Mouse (Mus musculus) liver, adult (tissue): ENCODE results near the gene Slc22a4.

Experiments
- GATA4 ChIP-seq: IDR thresholded peaks from 2 replicates; pipeline ENCODE4 v1.6.1; 2014; ENCODE audit warnings: mild to moderate bottlenecking, low read length; ENCODE audit not compliant: insufficient replicate concordance

Gene Slc22a4

GRCm38 (mm10) chr11:54062753-54063471, 35.0 kb upstream of the Slc22a4 start:
- TF ChIP-seq GATA4: no peak

GRCm38 (mm10) chr11:54062086-54062752, 34.3 kb upstream of the Slc22a4 start:
- no peak for TF ChIP-seq GATA4

- TF ChIP-seq GATA4: no peak
These were observed 32.4 kb upstream of the Slc22a4 start for GRCm38 (mm10) chr11:54060316-54060715.

GRCm38 (mm10) chr11:54059526-54059925, 31.6 kb upstream of the Slc22a4 start:
- no peak for TF ChIP-seq GATA4

DNA sequence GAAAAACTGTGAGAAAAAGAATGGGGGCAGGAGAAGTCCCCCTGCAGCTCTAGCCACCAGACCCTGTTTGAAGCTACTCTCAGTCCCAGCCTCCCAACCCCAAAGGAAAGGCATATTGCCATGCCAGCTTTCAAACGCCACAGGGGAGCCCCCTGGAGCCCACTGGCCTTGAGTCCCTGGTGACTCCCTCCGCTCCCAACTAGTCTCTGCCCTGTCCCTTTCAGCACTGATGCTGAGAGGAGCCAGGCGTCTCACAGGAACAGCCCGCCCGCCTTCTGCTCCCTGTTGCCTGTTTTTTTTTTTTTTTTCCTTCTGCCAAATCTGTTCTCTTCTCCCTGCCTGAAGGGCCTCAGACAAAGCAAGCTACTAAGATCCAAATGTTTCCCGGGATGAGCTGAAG, 30.8 kb upstream of the Slc22a4 start:
- no peak for TF ChIP-seq GATA4

DNA sequence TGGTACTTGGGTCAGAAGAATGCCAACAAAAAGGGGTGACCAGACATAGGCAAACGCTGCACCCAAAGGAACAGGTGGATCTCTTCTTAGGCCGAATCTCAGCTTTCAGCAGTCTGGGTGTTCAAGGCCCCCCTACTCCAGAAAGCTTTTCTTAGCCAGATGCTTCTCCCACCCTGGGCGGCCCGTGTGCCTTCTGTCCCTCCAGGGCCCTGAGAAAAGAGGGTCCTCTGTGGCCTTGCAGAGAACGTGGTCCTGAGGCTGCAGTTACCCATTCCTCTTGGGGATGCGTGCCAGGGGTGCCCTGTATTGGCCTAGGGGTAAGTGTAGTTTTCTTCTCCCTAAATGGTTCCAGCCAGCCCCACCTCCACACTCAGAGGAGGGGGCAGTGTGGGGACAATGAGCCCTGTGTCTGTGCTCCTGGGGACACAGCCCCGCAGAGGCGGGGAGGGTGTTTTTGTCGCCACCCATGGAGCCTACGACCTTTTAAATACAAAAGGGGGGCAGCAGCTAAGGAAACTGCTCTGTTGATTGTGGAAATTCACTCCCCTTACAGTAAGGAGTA, 30.2 kb upstream of the Slc22a4 start:
- no peak for TF ChIP-seq GATA4

DNA sequence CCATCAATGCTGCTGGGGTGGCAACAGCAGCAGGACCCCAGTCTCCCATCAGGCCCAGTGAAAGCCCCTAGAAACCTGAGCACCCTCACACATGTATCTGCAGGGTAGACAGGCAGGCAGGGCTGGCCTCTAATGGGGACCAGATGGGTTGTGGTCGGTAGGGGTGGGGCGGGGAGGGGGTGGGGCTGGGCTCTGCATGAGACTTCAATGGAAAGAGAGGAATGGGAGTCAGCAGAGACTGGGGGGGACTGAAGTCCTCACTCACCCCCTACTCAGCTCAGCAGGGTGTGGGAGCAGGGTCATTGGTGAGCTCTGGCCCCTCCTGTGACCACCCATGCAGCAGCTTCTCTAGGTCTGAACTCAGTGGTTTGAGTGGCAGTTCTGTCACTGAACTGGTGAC, 29.5 kb upstream of the Slc22a4 start:
- no peak for TF ChIP-seq GATA4

GRCm38 (mm10) chr11:54056132-54056531, 28.2 kb upstream of the Slc22a4 start:
- TF ChIP-seq GATA4: no peak

GRCm38 (mm10) chr11:54054257-54054656, 26.4 kb upstream of the Slc22a4 start:
- no peak for TF ChIP-seq GATA4

GRCm38 (mm10) chr11:54053090-54053489, 25.2 kb upstream of the Slc22a4 start:
- no peak for TF ChIP-seq GATA4

GRCm38 (mm10) chr11:54052128-54052527, 24.2 kb upstream of the Slc22a4 start:
- TF ChIP-seq GATA4: no peak

DNA sequence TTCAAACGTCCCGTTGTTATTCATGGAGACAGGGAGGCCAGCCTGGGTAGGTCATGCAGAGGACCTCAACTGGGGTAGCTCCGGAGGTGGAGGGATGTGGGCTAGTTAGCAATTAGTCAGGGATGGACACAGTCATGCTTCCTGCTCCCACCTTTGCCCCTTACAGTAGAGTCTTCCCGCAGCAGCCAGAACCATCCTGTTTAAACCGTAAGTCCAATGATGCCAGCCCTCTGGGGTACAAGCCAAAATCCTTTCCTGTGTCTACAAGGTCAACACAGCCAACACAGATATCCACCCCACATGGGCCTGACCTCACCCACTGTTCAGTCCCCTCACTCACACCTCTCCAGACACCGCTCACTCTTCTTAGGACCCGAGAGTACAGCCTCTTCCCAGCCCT, 23.3 kb upstream of the Slc22a4 start:
- no peak for TF ChIP-seq GATA4

DNA sequence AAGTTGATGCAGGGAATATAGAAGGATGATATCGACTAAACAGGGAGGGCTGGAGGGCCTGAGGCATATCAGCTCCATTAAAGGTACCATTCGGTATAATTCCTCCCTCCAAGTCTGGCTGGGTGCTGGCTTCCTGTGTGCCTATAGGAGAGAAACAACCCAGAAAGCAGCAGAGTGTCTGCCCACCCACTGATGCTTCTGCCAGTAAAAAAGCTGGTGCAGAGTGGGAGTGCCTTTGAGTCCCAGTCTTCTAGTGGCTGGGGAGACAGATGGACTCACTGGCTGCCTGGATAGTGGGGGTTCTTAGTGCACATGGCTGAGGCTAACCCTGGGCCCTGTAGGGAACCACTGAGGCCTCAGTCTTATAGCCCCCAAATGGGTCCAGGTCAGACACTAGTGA, 22.3 kb upstream of the Slc22a4 start:
- no peak for TF ChIP-seq GATA4

DNA sequence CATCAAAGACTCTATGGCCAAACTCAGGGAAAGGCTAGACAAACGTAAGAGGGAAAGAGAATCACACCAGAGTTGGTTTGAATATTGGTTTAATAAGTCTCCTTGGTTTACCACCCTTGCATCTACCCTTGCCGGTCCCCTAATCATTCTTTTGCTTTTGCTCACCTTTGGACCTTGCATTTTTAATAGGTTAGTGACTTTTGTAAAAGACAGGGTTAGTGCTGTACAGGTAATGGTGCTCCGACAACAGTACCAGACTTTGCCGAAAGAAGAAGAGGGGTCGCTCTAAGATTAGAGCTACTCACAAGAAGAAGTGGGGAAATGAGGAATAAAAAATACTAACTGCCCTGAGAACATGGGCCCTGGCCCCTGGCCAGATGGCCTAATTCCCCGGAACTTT, 12.8 kb upstream of the Slc22a4 start:
- TF ChIP-seq GATA4: no peak

GRCm38 (mm10) chr11:54028997-54029396, 1.1 kb upstream of the Slc22a4 start:
- no peak for TF ChIP-seq GATA4
